Mouse (Mus musculus) gastrocnemius, postnatal 10 days (tissue): ENCODE measurements around the gene Arf5. TPM values are rescaled to one million over a fixed set of nuclear protein-coding genes. Genes with fewer than 3 reads are reported as not detected.

ENCODE experiments used
- DNase-seq: peaks from one replicate; pipeline ENCODE4 v3.0.0; 2021; ENCODE audit warnings: mixed read lengths
- long read RNA-seq, 2 experiments: library from polyadenylated mRNA; stranded (forward); transcript quantifications; one replicate each; pipeline ENCODE4 v2.0.0; 2021
- total RNA-seq, 2 experiments: library from RNA; stranded (reverse); gene quantifications; 2 replicates each; pipeline ENCODE4 v1.2.3; 2021

Gene Arf5
- total RNA-seq, result 100 to 1,000 TPM; 116 to 124 TPM
- long read RNA-seq, experiment 1, transcript Arf5-201 (6 exons, 1,116 nt), result major isoform, 130 of 135 reads
- long read RNA-seq, experiment 1, partial matches to known transcripts, result 2 of 135 reads
- long read RNA-seq, experiment 1, other reads (novel, unspliced or antisense), result 3 of 135 reads
- long read RNA-seq, experiment 2, transcript Arf5-201 (6 exons, 1,116 nt), result major isoform, 199 of 210 reads
- long read RNA-seq, experiment 2, partial matches to known transcripts, result 5 of 210 reads
- long read RNA-seq, experiment 2, other reads (novel, unspliced or antisense), result 5 of 210 reads

DNA sequence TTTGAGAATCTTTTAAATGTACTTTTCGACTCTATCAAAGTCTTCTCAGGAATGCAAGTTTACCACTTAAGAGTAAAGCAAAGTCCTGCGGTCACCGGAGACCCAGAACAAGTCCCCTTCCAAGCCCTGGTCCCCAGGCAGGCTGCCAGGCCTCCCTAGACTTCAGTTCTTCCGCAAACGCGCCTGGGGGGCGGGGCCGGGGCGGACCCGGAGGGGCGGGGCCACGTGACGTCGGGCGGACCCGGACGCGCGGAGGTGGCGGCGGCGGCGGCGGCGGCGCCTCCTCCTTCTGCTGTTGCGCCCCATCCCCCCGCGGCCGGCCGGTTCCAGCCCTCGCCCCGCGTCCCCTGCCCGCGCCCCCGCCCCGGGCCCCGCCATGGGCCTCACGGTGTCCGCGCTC, at the start of gene Arf5:
Arf5 (plus strand) TSS at position 248 of the 400 bp plus-strand sequence.
- peak; percentile 99 for DNase-seq

GRCm38 (mm10) chr6:28381983-28382382, 41.4 kb upstream of the Arf5 start:
- no peak for DNase-seq

GRCm38 (mm10) chr6:28385169-28385568, 38.2 kb upstream of the Arf5 start:
- DNase-seq, result no peak

DNA sequence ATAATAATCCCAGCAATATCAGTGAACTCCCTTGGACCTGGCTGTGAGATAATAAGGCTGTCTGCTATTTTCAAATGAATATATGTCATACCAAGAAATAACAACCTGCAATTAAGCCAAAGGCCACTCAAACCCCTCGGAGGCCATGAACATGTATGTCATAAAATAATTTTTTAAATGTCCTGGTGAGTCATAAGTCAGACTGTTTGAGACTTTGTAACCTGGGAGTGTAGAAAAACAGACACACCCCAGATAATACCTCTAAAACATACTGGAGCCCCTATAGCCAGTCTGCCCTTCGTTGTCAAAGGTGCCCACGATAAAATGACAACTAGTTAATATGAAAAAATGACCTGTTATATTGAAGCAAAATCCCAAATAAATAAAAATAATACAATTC, 34.3 kb upstream of the Arf5 start:
- DNase-seq, result no peak

DNA sequence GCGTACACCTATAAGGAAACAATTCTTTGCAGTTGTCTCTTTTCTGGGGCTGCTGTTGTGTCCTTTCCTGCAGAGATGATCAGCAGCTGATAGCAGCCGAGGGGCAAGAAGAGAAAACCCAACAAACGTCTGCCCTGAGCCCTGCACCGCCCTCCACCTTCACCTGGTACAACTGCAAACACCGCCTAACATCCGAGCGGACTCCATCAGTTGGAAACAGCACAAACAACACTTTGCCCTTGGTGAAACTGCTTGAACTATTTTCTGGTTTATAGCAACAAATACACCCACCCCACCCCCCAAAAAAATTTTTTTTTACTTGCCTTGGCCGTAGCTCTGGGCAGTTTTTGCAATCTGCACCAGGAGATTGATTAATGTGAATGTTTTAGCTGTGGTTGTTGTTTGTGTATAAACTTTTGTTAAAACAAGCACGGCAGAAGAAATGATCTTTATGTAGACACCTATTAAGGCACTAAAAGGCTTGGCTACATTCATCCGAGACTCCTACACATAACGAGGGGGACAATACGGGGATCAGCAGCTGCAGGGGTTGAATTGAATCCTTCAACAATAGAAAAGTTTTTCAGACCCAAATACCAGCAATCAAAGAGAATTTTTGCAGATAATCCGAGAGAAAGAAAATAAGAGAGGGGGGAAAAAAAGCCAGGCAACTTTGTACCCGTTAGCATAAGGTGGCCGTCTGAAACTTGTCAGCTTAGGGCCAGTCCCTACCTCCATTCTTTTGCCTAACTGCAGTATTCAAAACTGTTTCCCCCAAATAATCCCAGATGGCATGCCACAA, 27.1 kb upstream of the Arf5 start:
- no peak for DNase-seq

DNA sequence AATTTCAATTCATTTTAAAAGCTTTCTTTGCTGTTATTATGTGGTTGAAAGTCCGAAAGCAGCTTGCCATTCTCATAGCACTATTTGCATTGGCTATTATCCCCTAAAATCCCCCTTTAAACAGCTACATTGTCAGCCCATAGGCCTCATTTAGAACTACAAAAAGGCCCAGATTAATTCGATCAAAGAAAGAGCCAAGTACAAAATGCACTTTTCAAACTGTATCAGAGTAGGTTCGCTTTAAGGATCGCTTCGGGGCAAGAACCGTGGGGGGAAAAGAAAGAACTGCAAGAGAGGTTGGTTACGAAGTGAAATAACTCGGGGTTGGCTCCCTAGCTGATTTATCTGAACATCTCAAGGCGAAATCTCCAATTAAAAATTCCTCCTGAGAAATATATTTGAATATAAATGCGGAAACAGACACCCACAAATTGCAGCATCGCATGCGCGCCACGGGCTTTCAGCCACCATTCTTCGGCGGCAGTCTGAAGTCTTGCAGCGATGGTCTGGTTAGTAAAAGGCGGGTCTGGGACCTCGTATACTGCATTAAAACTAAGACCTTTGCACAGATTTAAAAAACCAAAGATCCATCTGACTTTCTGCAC, 26.4 kb upstream of the Arf5 start:
- DNase-seq, result no peak

DNA sequence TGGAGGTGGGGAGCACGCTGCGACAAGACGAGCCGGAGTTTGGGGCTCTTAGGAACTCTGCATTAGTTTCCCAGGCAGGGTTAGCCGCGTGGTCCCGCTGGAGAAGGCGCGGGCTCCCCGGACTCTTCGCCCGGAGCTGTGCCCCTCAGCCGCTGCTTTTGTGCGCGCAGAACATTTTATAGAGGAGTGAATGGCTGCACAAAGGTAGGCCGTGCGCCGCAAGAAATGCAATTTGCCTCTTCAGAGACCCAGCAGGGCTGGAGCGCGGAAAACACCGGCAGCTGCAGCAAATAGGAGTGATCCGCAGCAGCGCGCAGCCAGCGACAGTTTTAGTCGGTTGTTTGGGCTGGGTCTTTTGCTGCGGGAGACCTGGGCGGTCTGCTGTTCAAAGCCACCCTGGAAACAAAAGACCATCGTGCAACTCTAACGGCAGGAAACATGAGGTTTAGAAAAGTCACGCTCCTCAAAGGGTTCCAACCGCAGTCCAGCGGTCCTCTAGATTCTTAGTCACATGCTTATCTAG, 25.6 kb upstream of the Arf5 start, which contains the start of gene Zfp800:
Zfp800 (minus strand) TSS at position 325 of the 523 bp plus-strand sequence.
- DNase-seq, result peak; percentile 4

DNA sequence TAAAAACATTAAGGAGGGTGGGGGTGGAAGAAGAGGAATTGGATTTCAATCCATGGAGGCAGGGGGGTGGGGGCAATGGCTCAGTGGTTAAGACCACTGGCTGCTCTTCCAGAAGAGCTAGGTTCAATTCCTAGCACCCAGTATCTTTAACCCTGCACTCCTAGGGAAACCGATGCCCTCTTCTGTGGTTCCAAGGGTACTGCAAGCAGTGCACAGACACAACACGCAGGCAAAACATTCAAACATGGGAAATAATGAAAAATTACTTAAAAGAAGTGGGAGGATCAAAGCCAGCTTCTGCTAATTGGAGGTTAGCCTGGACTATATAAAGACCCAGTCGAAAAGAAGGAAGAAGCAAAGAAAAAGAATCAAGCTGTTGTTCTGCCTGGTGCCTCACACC, 24.6 kb upstream of the Arf5 start:
- DNase-seq, result no peak

DNA sequence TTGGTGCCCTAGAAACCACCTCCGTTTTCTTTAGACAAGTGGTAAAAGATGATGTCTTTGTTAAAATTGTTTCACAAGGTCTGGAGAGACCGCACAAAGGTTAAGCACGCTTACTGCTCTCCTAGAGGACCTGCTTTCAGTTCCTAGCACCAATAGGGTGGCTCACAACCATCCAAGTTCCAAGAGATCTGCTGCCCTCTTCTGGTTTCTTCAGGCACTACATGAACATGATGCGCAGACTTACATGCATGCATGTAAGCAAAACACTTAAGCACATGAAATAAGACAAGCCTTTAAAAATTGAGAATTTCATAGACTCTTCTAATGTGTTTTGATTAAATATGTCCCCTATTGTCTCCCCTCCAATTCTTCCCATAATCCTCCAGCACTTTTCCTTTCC, 23.6 kb upstream of the Arf5 start:
- DNase-seq, result no peak

GRCm38 (mm10) chr6:28410053-28410452, 13.3 kb upstream of the Arf5 start:
- no peak for DNase-seq

GRCm38 (mm10) chr6:28411236-28411635, 12.1 kb upstream of the Arf5 start:
- no peak for DNase-seq

DNA sequence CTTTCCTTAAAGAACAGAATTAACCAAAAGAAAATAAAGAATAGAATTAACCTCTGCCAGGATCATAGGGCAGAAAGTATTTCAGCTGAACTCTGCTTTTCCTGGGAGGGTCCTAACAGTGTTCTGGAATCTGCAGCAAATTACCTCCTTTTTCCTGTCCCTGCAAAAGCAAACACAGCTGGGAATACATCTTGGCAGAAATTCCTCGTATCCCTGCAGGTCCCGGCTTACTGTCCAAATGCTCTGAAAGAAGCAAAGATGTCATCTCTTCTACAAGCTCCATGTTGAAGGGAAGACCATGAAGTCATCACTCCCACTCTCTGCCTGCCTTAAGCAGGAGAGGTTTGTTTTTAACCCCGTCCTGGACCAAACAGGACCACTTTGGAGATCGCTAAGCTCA, 6.4 kb upstream of the Arf5 start:
- no peak for DNase-seq

GRCm38 (mm10) chr6:28418449-28418848, 4.9 kb upstream of the Arf5 start:
- DNase-seq, result peak; percentile 91

DNA sequence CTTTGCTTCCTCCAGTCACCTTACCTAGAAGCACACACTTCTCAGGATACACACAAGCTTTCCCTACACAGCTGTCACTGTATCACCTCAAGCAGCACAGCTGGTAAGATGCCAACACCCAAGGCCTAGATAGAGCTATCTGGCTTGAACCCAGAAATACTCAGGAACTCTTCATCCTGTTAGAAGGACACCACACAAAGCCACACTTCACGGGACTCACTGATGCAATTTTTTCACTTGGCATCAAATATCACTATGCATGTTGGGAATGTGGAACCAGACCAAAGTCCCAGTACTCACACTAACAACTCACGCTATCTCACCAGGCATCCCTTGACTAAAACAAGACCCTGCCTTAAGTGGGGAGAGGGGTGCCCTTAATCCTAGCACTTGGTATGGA, 3.7 kb upstream of the Arf5 start:
- DNase-seq, result no peak

- DNase-seq, result no peak
Measured at GRCm38 (mm10) chr6:28420361-28420760, 3.0 kb upstream of the Arf5 start.

GRCm38 (mm10) chr6:28420865-28421264, 2.5 kb upstream of the Arf5 start:
- no peak for DNase-seq

DNA sequence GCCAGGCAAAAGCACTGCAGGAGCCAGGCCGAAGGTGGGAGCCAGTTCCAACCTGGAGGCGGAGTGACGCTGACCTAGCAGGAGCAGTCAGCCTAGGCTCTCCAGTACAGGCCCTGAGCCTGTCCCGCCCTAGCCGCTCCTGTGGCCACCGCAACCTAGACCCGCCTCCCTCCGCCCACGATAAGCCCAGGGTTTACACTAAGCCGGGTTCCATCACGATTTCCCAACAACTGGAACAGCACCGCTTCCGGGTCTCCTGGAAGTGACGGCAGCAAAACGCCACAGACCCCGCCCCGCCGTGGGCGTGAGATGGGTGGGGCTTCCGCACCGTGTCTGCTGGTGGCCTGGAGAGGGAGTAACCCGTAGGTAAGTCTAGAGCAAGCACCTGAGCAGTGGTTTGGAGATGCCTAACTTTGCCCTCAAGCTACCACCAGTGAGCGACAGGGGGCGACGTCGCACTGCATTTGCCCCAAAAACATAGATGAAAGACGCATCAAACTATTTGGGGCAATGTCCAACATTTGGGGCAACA, 1.8 kb upstream of the Arf5 start:
- DNase-seq, result peak; percentile 95

DNA sequence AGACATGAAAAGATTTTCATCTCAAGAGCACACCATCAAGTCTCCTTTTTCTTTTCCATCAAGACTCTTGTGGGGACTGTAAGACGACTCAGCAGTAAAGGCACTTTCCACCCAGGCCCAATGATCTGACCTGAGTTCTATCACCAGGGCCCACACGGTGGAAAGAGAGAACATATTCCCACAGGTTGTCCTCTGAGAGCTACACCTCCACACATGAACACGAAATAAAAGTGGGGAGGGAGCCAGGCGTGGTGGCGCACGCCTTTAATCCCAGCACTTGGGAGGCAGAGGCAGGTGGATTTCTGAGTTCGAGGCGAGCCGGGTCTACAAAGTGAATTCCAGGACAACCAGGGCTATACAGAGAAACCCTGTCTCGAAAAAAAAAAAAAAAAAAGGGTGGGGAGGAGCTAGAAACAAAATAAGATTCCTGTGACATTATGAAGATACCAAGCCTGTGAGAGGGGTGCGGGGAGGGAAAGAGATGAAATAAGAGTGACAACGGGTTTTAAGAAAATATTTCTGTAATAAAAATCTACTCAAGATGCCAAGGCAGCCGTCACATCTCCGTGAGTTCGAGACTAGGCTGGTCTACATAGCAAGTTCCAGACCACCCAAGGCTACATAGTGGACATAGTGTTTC, 589 bp upstream of the Arf5 start:
- DNase-seq, result no peak

GRCm38 (mm10) chr6:28423767-28424695, 671 bp downstream of the Arf5 start:
- peak; percentile 51 for DNase-seq

DNA sequence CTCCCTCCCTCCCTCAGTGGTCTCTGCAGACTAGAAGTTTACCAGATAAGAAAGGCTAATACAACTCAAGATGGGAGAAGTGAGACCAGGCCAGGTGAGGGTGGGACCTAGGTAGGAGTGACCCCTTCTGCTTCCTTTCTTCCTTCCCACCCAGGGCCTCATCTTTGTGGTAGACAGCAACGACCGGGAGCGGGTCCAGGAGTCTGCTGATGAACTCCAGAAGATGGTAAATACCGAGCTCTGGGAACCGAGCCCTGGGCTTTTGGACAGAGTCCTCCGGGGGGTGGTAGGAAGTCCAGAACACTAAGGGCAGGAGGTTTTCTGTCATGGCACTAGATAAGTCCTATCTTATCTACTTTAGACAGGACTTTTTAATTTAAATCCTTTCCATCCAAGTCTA, 1.7 kb downstream of the Arf5 start:
- no peak for DNase-seq
